ENCODE assay signal across 7 mouse cellular contexts in the genomic region with DNA sequence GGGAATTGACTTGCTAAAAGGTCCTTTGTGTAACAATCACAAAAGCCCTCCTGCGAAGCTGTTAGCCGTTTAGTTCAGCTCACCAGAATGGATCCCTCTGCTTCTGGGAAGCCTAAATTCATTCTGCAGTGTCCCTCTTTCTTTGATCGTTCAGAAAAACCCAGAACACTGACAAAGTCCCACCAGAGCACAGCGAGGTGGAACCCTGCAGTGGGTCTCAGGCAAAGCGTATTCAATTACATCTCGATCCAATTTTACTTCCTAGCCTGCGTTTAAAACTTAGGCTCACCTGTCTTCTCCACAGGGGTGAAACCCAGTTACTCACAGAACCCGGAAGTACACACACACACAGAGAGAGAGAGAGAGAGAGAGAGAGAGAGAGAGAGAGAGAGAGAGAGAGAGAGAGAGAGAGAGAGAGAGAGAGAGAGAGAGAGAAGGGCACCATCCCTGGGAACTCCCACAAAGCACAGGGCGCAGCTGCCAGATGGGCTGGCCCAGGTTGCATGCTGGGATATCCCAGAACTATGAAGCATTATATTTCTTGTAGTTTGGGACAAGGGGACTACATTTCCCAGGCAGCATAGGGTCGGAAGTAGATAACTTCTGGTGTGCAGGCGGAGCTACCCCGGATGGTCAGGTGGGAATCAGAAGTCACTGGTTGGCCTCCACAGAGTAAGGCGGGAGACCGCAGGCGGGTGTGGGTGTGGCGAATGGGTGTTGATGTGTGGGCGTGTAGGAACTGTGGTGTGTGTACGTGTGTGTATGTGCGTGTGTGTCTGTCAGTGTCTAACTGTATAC. TPM values are rescaled to one million over a fixed set of nuclear protein-coding genes. Genes with fewer than 3 reads are reported as not detected.
DNase-seq lines count a peak whose midpoint lies in the region; ATAC-seq lines count a peak whose summit lies in the region.

A gene (plus strand): TSS at position 526 of the 798 bp plus-strand sequence.

- DNase-seq in adrenal gland, adult 2 months = peak; percentile 95
- DNase-seq in embryo, embryonic 11.5 days (ENCODE audit: low read depth, low spot score) = peak; percentile 88
- peak; percentile 76 to 85 for DNase-seq in gastrocnemius, postnatal 36 days
- DNase-seq in left cerebral cortex, postnatal 25 days (ENCODE audit: low spot score in 2 of 2) = peak; percentile 94 to 99
- peak; percentile 88 for DNase-seq in midbrain, embryonic 10.5 days (ENCODE audit: low spot score)
- peak; percentile 78 for DNase-seq in right cerebral cortex, postnatal 4 days

- WGBS in intestine, embryonic 15.5 days = 2% methylated on average over 19 of the region's 19 CpGs
- WGBS in midbrain, embryonic 10.5 days = under 1% methylated on average over 19 of the region's 19 CpGs

- no peaks in the 10 kb centered on the region for H3K9me3 ChIP-seq in intestine, embryonic 15.5 days
- H3K9me3 ChIP-seq in midbrain, embryonic 10.5 days (replicated peaks) = no peaks in the 10 kb centered on the region

- H3K4me2 ChIP-seq in intestine, embryonic 15.5 days (replicated peaks) = peak within 1 kb of the TSS; percentile 69

- H3K27ac ChIP-seq in intestine, embryonic 15.5 days = peak within 1 kb of the TSS; percentile 52
- H3K27ac ChIP-seq in midbrain, embryonic 10.5 days (replicated peaks) = peak within 1 kb of the TSS; percentile 86

- peak; percentile 99 for ATAC-seq in intestine, embryonic 15.5 days

- H3K4me3 ChIP-seq in intestine, embryonic 15.5 days (replicated peaks) = peak within 1 kb of the TSS; percentile 45
- peak within 1 kb of the TSS; percentile 57 for H3K4me3 ChIP-seq in midbrain, embryonic 10.5 days

- H3K36me3 ChIP-seq in intestine, embryonic 15.5 days = no peaks in the 10 kb centered on the region
- H3K36me3 ChIP-seq in midbrain, embryonic 10.5 days = peaks cover 3% of the 10 kb centered on the region

- peak within 1 kb of the TSS; percentile 60 for H3K9ac ChIP-seq in intestine, embryonic 15.5 days

- H3K27me3 ChIP-seq in intestine, embryonic 15.5 days (replicated peaks) = no peaks in the 10 kb centered on the region
- no peaks in the 10 kb centered on the region for H3K27me3 ChIP-seq in midbrain, embryonic 10.5 days (ENCODE audit: low read depth, poor library complexity, severe bottlenecking)

- peaks cover 9% of the 10 kb centered on the region for H3K4me1 ChIP-seq in intestine, embryonic 15.5 days (replicated peaks)
- H3K4me1 ChIP-seq in midbrain, embryonic 10.5 days = peaks cover 23% of the 10 kb centered on the region

- intact Hi-C loops in gastrocnemius, postnatal 36 days (cut with DNase I) = loop anchor here (10.0 kb wide), 1 partner anchor 354 kb away; a partner anchor contains a TSS
- intact Hi-C loops in left cerebral cortex, postnatal 25 days (cut with DNase I) = loop anchor here (2.0 kb wide), 1 partner anchor 42 kb away; a partner anchor contains a TSS

RNA-seq across cellular contexts. Expression of the gene that starts here (rescaled TPM):
- total RNA-seq in adrenal gland, adult 2 months (2021) = 1 to 10 TPM in 1 of 2 experiments, under 1 TPM in 1; 0.81 to 1.7 TPM
- 0.10 and 0.31 TPM in 2 replicates for polyA plus RNA-seq in adrenal gland, adult 2 months (2012; rRNA removed)
- under 1 TPM; 0.26 to 0.37 TPM for total RNA-seq in gastrocnemius, postnatal 36 days (2021)
- polyA plus RNA-seq in intestine, embryonic 15.5 days (2015; fragmentation: Nextera tagmentation; extraction: Ambion mirVana) = 2.8 and 3.3 TPM in 2 replicates
- 10 to 100 TPM in 1 of 2 experiments, 1 to 10 TPM in 1; 9.4 to 10.5 TPM for total RNA-seq in left cerebral cortex, postnatal 25 days (2021)
- 6.3 and 7.7 TPM in 2 replicates for polyA plus RNA-seq in midbrain, embryonic 10.5 days (2016; fragmentation: Nextera tagmentation; extraction: Ambion mirVana)

Comparison
In these comparisons a context has a peak if more than half of its experiments do, and no peak if none do; other contexts are left out.
1. Peak in every context shown above with its lines: DNase-seq, ATAC-seq, H3K4me3 ChIP-seq and H3K27ac ChIP-seq.
2. Peak in DNase-seq in gastrocnemius, postnatal 36 days; RNA of the gene not detected or under 1 TPM.